Mouse (Mus musculus): ENCODE measurements around the gene Slc13a2.

The Slc13a2 gene

GRCm38 (mm10) chr11:78431176-78431575, 9.2 kb upstream of the Slc13a2 start:
- DNase-seq = peak; percentile 71 to 79

GRCm38 (mm10) chr11:78430195-78430878, 8.3 kb upstream of the Slc13a2 start:
- no peak for DNase-seq

- no peak for DNase-seq
These were observed 6.3 kb upstream of the Slc13a2 start for GRCm38 (mm10) chr11:78428309-78428708.

GRCm38 (mm10) chr11:78427655-78428054, 5.6 kb upstream of the Slc13a2 start:
- peak; percentile 71 to 78 for DNase-seq

GRCm38 (mm10) chr11:78425572-78425971, 3.6 kb upstream of the Slc13a2 start:
- DNase-seq = no peak

- DNase-seq = peak; percentile 67 to 75
These were observed 2.3 kb upstream of the Slc13a2 start for GRCm38 (mm10) chr11:78424352-78424751.

GRCm38 (mm10) chr11:78421201-78422009, 612 bp downstream of the Slc13a2 start:
- DNase-seq = no peak

GRCm38 (mm10) chr11:78420263-78420889, 1.6 kb downstream of the Slc13a2 start:
- DNase-seq = no peak

- peak; percentile 93 for DNase-seq
These were observed 5.2 kb downstream of the Slc13a2 start for GRCm38 (mm10) chr11:78416854-78417253.

GRCm38 (mm10) chr11:78412861-78413260, 9.2 kb downstream of the Slc13a2 start:
- no peak for DNase-seq

GRCm38 (mm10) chr11:78412324-78412850, 9.6 kb downstream of the Slc13a2 start:
- peak; percentile 64 to 71 for DNase-seq

- DNase-seq = no peak
These were observed 10.3 kb downstream of the Slc13a2 start for GRCm38 (mm10) chr11:78411606-78412323.

- DNase-seq = peak; percentile 66 to 88
These were observed 13.5 kb downstream of the Slc13a2 start for GRCm38 (mm10) chr11:78408256-78409240.

GRCm38 (mm10) chr11:78402062-78402461, 20.0 kb downstream of the Slc13a2 start:
- DNase-seq = no peak

GRCm38 (mm10) chr11:78401469-78401868, 20.5 kb downstream of the Slc13a2 start:
- DNase-seq = peak; percentile 59 to 79

- DNase-seq = no peak
These were observed 21.1 kb downstream of the Slc13a2 start for GRCm38 (mm10) chr11:78400936-78401335.

- peak; percentile 55 to 77 for DNase-seq
These were observed 22.3 kb downstream of the Slc13a2 start for GRCm38 (mm10) chr11:78399680-78400079.

- no peak for DNase-seq
These were observed 23.8 kb downstream of the Slc13a2 start for GRCm38 (mm10) chr11:78398212-78398611.

GRCm38 (mm10) chr11:78397397-78397796, 24.6 kb downstream of the Slc13a2 start:
- peak in 1 of 2 experiments; percentile 69 for DNase-seq

GRCm38 (mm10) chr11:78396950-78397349, 25.1 kb downstream of the Slc13a2 start:
- DNase-seq = no peak

GRCm38 (mm10) chr11:78392728-78393127, 29.3 kb downstream of the Slc13a2 start:
- DNase-seq = no peak

All from kidney, adult 8-10 months (tissue).